Mouse (Mus musculus) erythroblast, embryonic 14.5 days (primary cell): ENCODE measurements around the gene Rdh16.

Experiments used
- GATA1 ChIP-seq: IDR thresholded peaks from 2 replicates; pipeline ENCODE4 v1.6.1; 2012; ENCODE audit warnings: low read length, inconsistent platforms, mixed read lengths
- TAL1 ChIP-seq: IDR thresholded peaks from 3 replicates; pipeline ENCODE4 v1.6.1; 2012; ENCODE audit warnings: low read length, inconsistent platforms, mixed read lengths

DNA sequence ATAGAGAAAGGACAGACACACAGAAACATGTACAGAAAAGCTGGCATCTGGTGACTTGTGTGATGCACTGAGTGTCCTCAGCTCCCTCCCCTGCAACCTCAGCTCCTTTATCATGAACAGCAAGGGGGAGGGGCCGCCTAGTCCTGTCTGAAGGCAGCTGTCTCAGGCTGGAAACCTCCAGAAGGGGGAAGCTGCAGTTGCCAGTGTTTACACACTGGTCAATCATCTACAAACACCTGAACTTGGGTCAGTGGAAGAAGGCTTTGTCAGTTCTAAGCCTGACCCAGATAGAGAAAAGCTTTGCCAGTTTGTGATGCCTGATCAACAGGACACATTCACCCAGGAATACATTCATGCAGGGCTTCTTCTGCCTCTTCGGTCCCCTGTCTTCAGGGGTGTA, 76.7 kb downstream of the Rdh16 start:
- no peak for TF ChIP-seq TAL1
- no peak for TF ChIP-seq GATA1
